Mouse (Mus musculus): ENCODE data around the gene Lonp1. TPM values are rescaled to one million over a fixed set of nuclear protein-coding genes. Genes with fewer than 3 reads are reported as not detected.
A peak's percentile ranks its signal among the peaks of the same experiment; 100 is the strongest.
"Not testable (repeated sequence)": the region's sequence is repeated elsewhere in the genome, so short reads cannot be mapped to it uniquely, and the experiment has no call there.

The Lonp1 gene
- polyA plus RNA-seq, 1 experiment from 2014 or later = 47.7 TPM

- no peak for ATAC-seq (replicated peaks)
- H3K4me2 ChIP-seq (replicated peaks) = no peak overlapping the region
- peaks cover 58% of the 10 kb centered on the region for H3K36me3 ChIP-seq
- H3K9ac ChIP-seq (replicated peaks) = no peak overlapping the region
- H3K27me3 ChIP-seq = no peaks in the 10 kb centered on the region
- 86% methylated on average over 4 of the region's 4 CpGs for WGBS
- H3K9me3 ChIP-seq = no peaks in the 10 kb centered on the region
- no peak overlapping the region for H3K4me3 ChIP-seq
- H3K4me1 ChIP-seq = peaks cover 19% of the 10 kb centered on the region
- H3K27ac ChIP-seq (replicated peaks) = no peak overlapping the region
Measured at GRCm38 (mm10) chr17:56615792-56616191, 10.9 kb downstream of the Lonp1 start.

GRCm38 (mm10) chr17:56615136-56615784 is 11.4 kb downstream of the Lonp1 start:
- Histone ChIP-seq H3K4me3 (no peak overlapping the region), H3K9ac (replicated peaks) (0 out of 2 replicates have a peak overlapping the region, but pooled peaks have one; percentile 18), H3K4me1 (peaks cover 24% of the 10 kb centered on the region), H3K9me3 (no peaks in the 10 kb centered on the region), H3K27me3 (no peaks in the 10 kb centered on the region), H3K27ac (replicated peaks) (no peak overlapping the region), H3K36me3 (peaks cover 53% of the 10 kb centered on the region), H3K4me2 (replicated peaks) (peak overlapping the region; percentile 78; the same call in 1 of the 2 replicates)
- no peak for ATAC-seq (replicated peaks)
- 90% methylated on average over 11 of the region's 11 CpGs for WGBS

GRCm38 (mm10) chr17:56614391-56615135 is 12.1 kb downstream of the Lonp1 start:
- no peaks in the 10 kb centered on the region for H3K27me3 ChIP-seq
- peak overlapping the region; percentile 76 for H3K4me3 ChIP-seq
- peaks cover 28% of the 10 kb centered on the region for H3K4me1 ChIP-seq
- H3K27ac ChIP-seq (replicated peaks) = 0 out of 2 replicates have a peak overlapping the region, but pooled peaks have one; percentile 31
- no peak for ATAC-seq (replicated peaks)
- H3K9ac ChIP-seq (replicated peaks) = peak overlapping the region; percentile 70
- WGBS = 29% methylated on average over 14 of the region's 14 CpGs
- H3K36me3 ChIP-seq = peaks cover 46% of the 10 kb centered on the region
- peak overlapping the region; percentile 78 for H3K4me2 ChIP-seq (replicated peaks)
- H3K9me3 ChIP-seq = no peaks in the 10 kb centered on the region

- Histone ChIP-seq H3K9ac (replicated peaks) (peak overlapping the region; percentile 70), H3K27ac (replicated peaks) (peak overlapping the region; percentile 93), H3K4me2 (replicated peaks) (peak overlapping the region; percentile 78), H3K36me3 (peaks cover 41% of the 10 kb centered on the region), H3K4me3 (peak overlapping the region; percentile 76), H3K4me1 (peaks cover 31% of the 10 kb centered on the region)
- WGBS = under 1% methylated on average over 26 of the region's 26 CpGs
- not testable (repeated sequence) for H3K27me3 ChIP-seq; ATAC-seq (replicated peaks); H3K9me3 ChIP-seq
Measured at GRCm38 (mm10) chr17:56613893-56614292, 12.8 kb downstream of the Lonp1 start.

- Histone ChIP-seq H3K27ac (replicated peaks) (peak within 1 kb of the TSS; percentile 93), H3K27me3 (no peaks in the 10 kb centered on the region), H3K9ac (replicated peaks) (peak within 1 kb of the TSS; percentile 70), H3K4me1 (peaks cover 37% of the 10 kb centered on the region), H3K36me3 (peaks cover 36% of the 10 kb centered on the region), H3K4me2 (replicated peaks) (peak within 1 kb of the TSS; percentile 78), H3K9me3 (no peaks in the 10 kb centered on the region), H3K4me3 (peak within 1 kb of the TSS; percentile 76)
- ATAC-seq (replicated peaks) = peak; percentile 63
- WGBS = under 1% methylated on average over 52 of the region's 52 CpGs
Measured at GRCm38 (mm10) chr17:56613236-56613844, 13.3 kb downstream of the Lonp1 start, which contains the start of gene Rpl36. TSS of gene Rpl36 (plus strand) at chr17:56613416.

GRCm38 (mm10) chr17:56612565-56612939 is 14.1 kb downstream of the Lonp1 start:
- not testable (repeated sequence) for H3K27me3 ChIP-seq; H3K9me3 ChIP-seq; H3K27ac ChIP-seq (replicated peaks); H3K9ac ChIP-seq (replicated peaks); H3K4me3 ChIP-seq; H3K4me2 ChIP-seq (replicated peaks); ATAC-seq (replicated peaks)
- 78% methylated on average over 10 of the region's 10 CpGs for WGBS
- H3K36me3 ChIP-seq = peaks cover 32% of the 10 kb centered on the region
- peaks cover 40% of the 10 kb centered on the region for H3K4me1 ChIP-seq

DNA sequence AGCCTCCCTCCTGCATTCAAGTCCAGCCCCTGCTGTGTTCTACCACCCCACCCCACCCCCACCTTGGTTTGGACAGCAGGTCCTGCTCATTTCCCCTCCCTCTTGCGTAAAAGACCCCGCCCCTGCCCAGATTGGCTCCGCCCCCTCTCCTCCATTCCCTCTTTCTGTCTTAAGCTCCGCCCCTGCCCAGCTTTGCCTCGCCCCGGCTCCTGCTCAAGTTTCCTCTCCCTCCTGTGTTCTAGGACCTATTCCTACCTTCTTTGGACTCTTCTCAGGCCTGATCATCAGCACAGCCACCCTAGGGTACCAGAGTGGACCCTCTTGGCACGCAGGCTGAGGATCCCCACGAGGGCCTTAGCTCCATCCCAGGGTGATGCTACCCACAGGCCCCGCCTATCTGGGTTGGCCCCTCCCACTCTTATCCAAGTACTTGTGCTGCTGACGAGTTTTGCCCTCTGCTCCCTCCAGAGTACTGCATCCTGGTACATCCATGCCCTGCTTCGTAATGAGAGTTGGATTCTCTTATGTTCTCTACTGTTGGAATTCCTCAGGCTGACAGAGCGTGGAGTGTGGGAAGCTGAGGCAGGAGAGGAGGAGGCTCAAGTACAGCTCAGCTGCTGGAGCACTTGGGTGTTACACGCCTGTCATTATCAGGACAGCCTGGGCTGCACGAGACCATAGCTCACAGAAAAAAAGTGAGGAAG is 14.7 kb downstream of the Lonp1 start:
- H3K9ac ChIP-seq (replicated peaks) = no peak overlapping the region
- H3K36me3 ChIP-seq = peaks cover 34% of the 10 kb centered on the region
- no peaks in the 10 kb centered on the region for H3K27me3 ChIP-seq
- H3K4me3 ChIP-seq = no peak overlapping the region
- H3K27ac ChIP-seq (replicated peaks) = no peak overlapping the region
- ATAC-seq (replicated peaks) = no peak
- H3K4me1 ChIP-seq = peaks cover 40% of the 10 kb centered on the region
- no peak overlapping the region for H3K4me2 ChIP-seq (replicated peaks)
- no peaks in the 10 kb centered on the region for H3K9me3 ChIP-seq
- 15% methylated on average over 14 of the region's 14 CpGs for WGBS

- Histone ChIP-seq H3K9ac (replicated peaks) (no peak overlapping the region), H3K36me3 (peaks cover 35% of the 10 kb centered on the region), H3K4me1 (peaks cover 40% of the 10 kb centered on the region), H3K27ac (replicated peaks) (no peak overlapping the region), H3K27me3 (no peaks in the 10 kb centered on the region), H3K4me3 (no peak overlapping the region), H3K9me3 (no peaks in the 10 kb centered on the region), H3K4me2 (replicated peaks) (no peak overlapping the region)
- 72% methylated on average over 2 of the region's 2 CpGs for WGBS
- ATAC-seq (replicated peaks) = no peak
Measured at GRCm38 (mm10) chr17:56611323-56611722, 15.4 kb downstream of the Lonp1 start.

- Histone ChIP-seq H3K27me3 (no peaks in the 10 kb centered on the region), H3K9ac (replicated peaks) (peak within 1 kb of the TSS; percentile 76), H3K4me1 (peaks cover 29% of the 10 kb centered on the region), H3K9me3 (no peaks in the 10 kb centered on the region), H3K36me3 (peaks cover 37% of the 10 kb centered on the region), H3K27ac (replicated peaks) (peak within 1 kb of the TSS; percentile 79), H3K4me3 (peak within 1 kb of the TSS; percentile 65), H3K4me2 (replicated peaks) (peak within 1 kb of the TSS; percentile 72)
- ATAC-seq (replicated peaks) = peak; percentile 87
- under 1% methylated on average over 44 of the region's 44 CpGs for WGBS
Measured at GRCm38 (mm10) chr17:56609452-56610171, 17.1 kb downstream of the Lonp1 start, which contains the start of gene 2410015M20Rik. TSS of gene 2410015M20Rik (minus strand) at chr17:56609771.

GRCm38 (mm10) chr17:56608699-56609098 is 18.0 kb downstream of the Lonp1 start:
- Histone ChIP-seq H3K27ac (replicated peaks) (0 out of 2 replicates have a peak overlapping the region, but pooled peaks have one; percentile 79), H3K4me1 (peaks cover 22% of the 10 kb centered on the region), H3K27me3 (no peaks in the 10 kb centered on the region), H3K36me3 (peaks cover 43% of the 10 kb centered on the region), H3K9me3 (no peaks in the 10 kb centered on the region), H3K4me3 (peak overlapping the region; percentile 65), H3K4me2 (replicated peaks) (peak overlapping the region; percentile 72), H3K9ac (replicated peaks) (peak overlapping the region; percentile 76; the same call in 1 of the 2 replicates)
- 58% methylated on average over 5 of the region's 5 CpGs for WGBS
- ATAC-seq (replicated peaks) = no peak

DNA sequence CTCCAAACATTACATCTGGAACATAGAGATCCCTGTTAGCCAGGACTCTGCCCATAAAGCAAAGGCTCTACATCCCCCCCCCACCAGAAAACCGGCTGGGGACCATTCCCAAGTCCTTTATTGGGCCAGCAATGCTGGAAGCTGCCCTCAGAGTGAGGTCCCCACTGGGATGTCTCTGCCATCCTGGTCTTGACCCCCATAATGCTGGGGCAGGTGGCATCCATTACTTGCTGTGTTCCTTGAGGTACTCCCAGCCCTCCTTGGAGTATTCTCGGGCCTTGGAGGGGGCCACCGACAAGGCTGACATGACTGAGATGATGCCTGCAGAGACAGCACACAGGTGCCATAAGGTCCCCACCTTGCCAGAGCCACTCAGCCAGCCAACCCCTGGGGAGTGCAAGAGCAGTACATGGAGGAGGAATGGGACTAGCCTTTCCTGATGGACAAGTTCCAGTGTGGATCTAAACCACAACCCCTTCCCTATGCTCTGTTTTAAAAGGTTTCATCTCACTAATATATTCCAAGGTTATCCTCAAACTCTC is 19.1 kb downstream of the Lonp1 start:
- no peaks in the 10 kb centered on the region for H3K27me3 ChIP-seq
- peaks cover 54% of the 10 kb centered on the region for H3K36me3 ChIP-seq
- no peak overlapping the region for H3K27ac ChIP-seq (replicated peaks)
- 88% methylated on average over 3 of the region's 3 CpGs for WGBS
- H3K4me3 ChIP-seq = no peak overlapping the region
- no peak overlapping the region for H3K4me2 ChIP-seq (replicated peaks)
- ATAC-seq (replicated peaks) = no peak
- H3K9ac ChIP-seq (replicated peaks) = no peak overlapping the region
- peaks cover 22% of the 10 kb centered on the region for H3K4me1 ChIP-seq
- H3K9me3 ChIP-seq = no peaks in the 10 kb centered on the region

Data from forebrain, embryonic 15.5 days (tissue).